Mouse (Mus musculus) gastrocnemius, postnatal 14 days (tissue): ENCODE results near the gene Ppp2r2d. TPM values are rescaled to one million over a fixed set of nuclear protein-coding genes. Genes with fewer than 3 reads are reported as not detected.

Source experiments
- DNase-seq: peaks from one replicate; pipeline ENCODE4 v3.0.0; 2021; ENCODE audit warnings: mixed read lengths
- intact Hi-C: fragments of 180-260 bp; cut with DNase I; formaldehyde crosslinking; loops from one replicate; pipeline ENCODE4 v1.15.1; 2025; ENCODE audit warnings: low total_unique reads
- long read RNA-seq, 2 experiments: library from polyadenylated mRNA; stranded (forward); transcript quantifications; one replicate each; pipeline ENCODE4 v2.0.0; 2021
- total RNA-seq, 2 experiments: library from RNA; stranded (reverse); gene quantifications; 2 replicates each; pipeline ENCODE4 v1.2.3; 2021

Ppp2r2d gene
- total RNA-seq = 10 to 100 TPM; 25.5 to 28.6 TPM
- long read RNA-seq, experiment 1, transcript Ppp2r2d-201 (9 exons, 2,081 nt) = major isoform, 22 of 41 reads
- long read RNA-seq, experiment 1, partial matches to known transcripts = 4 of 41 reads
- long read RNA-seq, experiment 1, other reads (novel, unspliced or antisense) = 14 of 41 reads
- long read RNA-seq, experiment 2, transcript Ppp2r2d-201 (9 exons, 2,081 nt) = major isoform, 16 of 31 reads
- long read RNA-seq, experiment 2, partial matches to known transcripts = 2 of 31 reads
- long read RNA-seq, experiment 2, other reads (novel, unspliced or antisense) = 12 of 31 reads

- DNase-seq = peak; percentile 99
- intact Hi-C loops = no loop called here
Observed at GRCm38 (mm10) chr7:138845544-138846391, at the start of gene Ppp2r2d, which contains the start of gene Mapk1ip1. Gene Ppp2r2d (plus strand): TSS chr7:138846079. Gene Mapk1ip1 (minus strand): TSS chr7:138846273.

GRCm38 (mm10) chr7:138803386-138803785 lies 42.5 kb upstream of the Ppp2r2d start:
- intact Hi-C loops = no loop called here
- no peak for DNase-seq

GRCm38 (mm10) chr7:138807146-138807545 lies 38.7 kb upstream of the Ppp2r2d start:
- DNase-seq = no peak
- intact Hi-C loops = no loop called here

- intact Hi-C loops = no loop called here
- no peak for DNase-seq
Observed at GRCm38 (mm10) chr7:138813213-138813875, 32.5 kb upstream of the Ppp2r2d start.

- intact Hi-C loops = no loop called here
- DNase-seq = no peak
Observed at GRCm38 (mm10) chr7:138818314-138818713, 27.6 kb upstream of the Ppp2r2d start.

- intact Hi-C loops = no loop called here
- DNase-seq = no peak
Observed at GRCm38 (mm10) chr7:138824423-138824822, 21.5 kb upstream of the Ppp2r2d start.

GRCm38 (mm10) chr7:138824995-138825756 lies 20.7 kb upstream of the Ppp2r2d start:
- intact Hi-C loops = loop anchor here (5.0 kb wide), 1 partner anchor 93 kb away; no protein-coding TSS in a partner anchor
- no peak for DNase-seq

GRCm38 (mm10) chr7:138827812-138828211 lies 18.1 kb upstream of the Ppp2r2d start:
- DNase-seq = peak; percentile 54
- intact Hi-C loops = loop anchor here (5.0 kb wide), 1 partner anchor 96 kb away; no protein-coding TSS in a partner anchor

GRCm38 (mm10) chr7:138835028-138835427 lies 10.9 kb upstream of the Ppp2r2d start:
- DNase-seq = no peak
- intact Hi-C loops = no loop called here

GRCm38 (mm10) chr7:138840594-138841021 lies 5.3 kb upstream of the Ppp2r2d start:
- intact Hi-C loops = no loop called here
- peak; percentile 63 for DNase-seq

GRCm38 (mm10) chr7:138841436-138842151 lies 4.3 kb upstream of the Ppp2r2d start:
- DNase-seq = no peak
- intact Hi-C loops = loop anchor here (2.0 kb wide), 1 partner anchor 81 kb away; no protein-coding TSS in a partner anchor

- intact Hi-C loops = loop anchor here (2.0 kb wide), 1 partner anchor 79 kb away; no protein-coding TSS in a partner anchor
- DNase-seq = no peak
Observed at GRCm38 (mm10) chr7:138843421-138843820, 2.5 kb upstream of the Ppp2r2d start.

- DNase-seq = no peak
- intact Hi-C loops = no loop called here
Observed at GRCm38 (mm10) chr7:138845111-138845510, 768 bp upstream of the Ppp2r2d start.

GRCm38 (mm10) chr7:138846502-138846991 lies 668 bp downstream of the Ppp2r2d start:
- peak; percentile 67 for DNase-seq
- intact Hi-C loops = no loop called here

GRCm38 (mm10) chr7:138847316-138848027 lies 1.6 kb downstream of the Ppp2r2d start:
- DNase-seq = no peak
- intact Hi-C loops = no loop called here

GRCm38 (mm10) chr7:138848028-138848920 lies 2.4 kb downstream of the Ppp2r2d start:
- DNase-seq = no peak
- intact Hi-C loops = no loop called here

GRCm38 (mm10) chr7:138850083-138850482 lies 4.2 kb downstream of the Ppp2r2d start:
- intact Hi-C loops = no loop called here
- no peak for DNase-seq
